Mouse (Mus musculus) lung, postnatal 0 days (tissue): ENCODE measurements at regions not wholly inside any gene's neighbourhood (a gene's known extent, or its start where the extent isn't known, plus 50 kb on each side); places are given as distances from the start of the nearest gene placed in this dataset.
A peak's percentile ranks its signal among the peaks of the same experiment; 100 is the strongest.

Experiments used
- CTCF ChIP-seq: IDR thresholded peaks from 2 replicates; pipeline ENCODE4 v1.5.1; 2016; ENCODE audit warnings: antibody characterized with exemption, mild to moderate bottlenecking
- EP300 ChIP-seq: IDR thresholded peaks from 2 replicates; pipeline ENCODE4 v1.6.1; 2016; ENCODE audit warnings: antibody characterized with exemption, mild to moderate bottlenecking, control low read depth

GRCm38 (mm10) chr14:102396036-102396734, 586.3 kb downstream of the Kctd12 start:
- TF ChIP-seq EP300 (no peak), CTCF (peak; percentile 40)
